In genomic region chr4:149496612-149497011, GRCm38 (mm10) we compare ENCODE assay signal across 11 mouse cellular contexts. TPM values are rescaled to one million over a fixed set of nuclear protein-coding genes. Genes with fewer than 3 reads are reported as not detected.
DNase-seq lines count a peak whose midpoint lies in the region; ATAC-seq lines count a peak whose summit lies in the region.
"Had no signal": no experiment of that assay in that cellular context is flagged by ENCODE, and none has a peak within 500 bp of the region (broad histone marks: within the 10 kb centered on the region; RNA-seq: fewer than 3 reads in every experiment).

No protein-coding gene starts in this region.

- H3K9me3 ChIP-seq in forebrain, embryonic 13.5 days (replicated peaks), result no peaks in the 10 kb centered on the region
- H3K9me3 ChIP-seq in limb, embryonic 13.5 days, result no peaks in the 10 kb centered on the region

- no peak overlapping the region; the same call in 1 of the 2 replicates for H3K9ac ChIP-seq in forebrain, embryonic 13.5 days
- no peak overlapping the region for H3K9ac ChIP-seq in limb, embryonic 13.5 days

- H3K4me1 ChIP-seq in forebrain, embryonic 13.5 days, result peaks cover 12% of the 10 kb centered on the region
- peaks cover 13% of the 10 kb centered on the region for H3K4me1 ChIP-seq in limb, embryonic 13.5 days

- no peak overlapping the region for H3K27ac ChIP-seq in forebrain, embryonic 13.5 days
- H3K27ac ChIP-seq in limb, embryonic 13.5 days, result peak overlapping the region; percentile 33; the same call in 1 of the 2 replicates

- H3K27me3 ChIP-seq in forebrain, embryonic 13.5 days, result no peaks in the 10 kb centered on the region
- no peaks in the 10 kb centered on the region for H3K27me3 ChIP-seq in limb, embryonic 13.5 days

- peak; percentile 24 for DNase-seq in right cerebral cortex, adult 18-20 months
- no peak for DNase-seq in right cerebral cortex, postnatal 14 days
- peak; percentile 93 for DNase-seq in retina, postnatal 1 day
- no peak for DNase-seq in kidney, adult 8-10 months
- no peak for DNase-seq in gastrocnemius, postnatal 25 days
- DNase-seq in spleen, postnatal 36 days (ENCODE audit: low spot score in 2 of 2), result no peak
- DNase-seq: lung, postnatal 10 days had no signal

- H3K4me2 ChIP-seq in forebrain, embryonic 13.5 days, result no peak overlapping the region
- H3K4me2 ChIP-seq in limb, embryonic 13.5 days (replicated peaks), result no peak overlapping the region

- no peak overlapping the region for H3K4me3 ChIP-seq in forebrain, embryonic 13.5 days
- no peak overlapping the region for H3K4me3 ChIP-seq in limb, embryonic 13.5 days

- ATAC-seq in forebrain, embryonic 13.5 days, result peak; percentile 51; the same call in 1 of the 2 replicates
- ATAC-seq in limb, embryonic 13.5 days (ENCODE audit: low FRiP score, low read depth), result no peak

- WGBS in forebrain, embryonic 13.5 days, result 10% methylated on average over 2 of the region's 2 CpGs
- 61% methylated on average over 2 of the region's 2 CpGs for WGBS in limb, embryonic 13.5 days

- H3K36me3 ChIP-seq in forebrain, embryonic 13.5 days (ENCODE audit: poor library complexity, severe bottlenecking), result peaks cover 83% of the 10 kb centered on the region
- H3K36me3 ChIP-seq in limb, embryonic 13.5 days, result peaks cover 84% of the 10 kb centered on the region

RNA-seq across cellular contexts. Expression of gene Lzic, which starts 11.6 kb away (rescaled TPM):
- polyA plus RNA-seq in forebrain, embryonic 13.5 days (2015; fragmentation: Nextera tagmentation; extraction: Ambion mirVana), result 50.3 and 59.4 TPM in 2 replicates
- 55.8 and 62.5 TPM in 2 replicates for polyA plus RNA-seq in limb, embryonic 13.5 days (2015; fragmentation: Nextera tagmentation; extraction: Ambion mirVana)
- 10 to 100 TPM; 12.5 to 13.0 TPM for total RNA-seq in gastrocnemius, postnatal 25 days (2021)

RNA-seq across cellular contexts. Expression of gene Nmnat1, which starts 11.6 kb away (rescaled TPM):
- 11.8 and 15.7 TPM in 2 replicates for polyA plus RNA-seq in forebrain, embryonic 13.5 days (2015; fragmentation: Nextera tagmentation; extraction: Ambion mirVana)
- polyA plus RNA-seq in limb, embryonic 13.5 days (2015; fragmentation: Nextera tagmentation; extraction: Ambion mirVana), result 10.5 and 12.4 TPM in 2 replicates
- total RNA-seq in gastrocnemius, postnatal 25 days (2021), result 10 to 100 TPM; 22.8 to 23.4 TPM

RNA-seq across cellular contexts. Expression of gene Tmem274, which starts 19.4 kb away (rescaled TPM):
- polyA plus RNA-seq in forebrain, embryonic 13.5 days (2015; fragmentation: Nextera tagmentation; extraction: Ambion mirVana), result 0.28 and 0.62 TPM in 2 replicates
- polyA plus RNA-seq in limb, embryonic 13.5 days (2015; fragmentation: Nextera tagmentation; extraction: Ambion mirVana), result 0.55 and 0.99 TPM in 2 replicates
- total RNA-seq in gastrocnemius, postnatal 25 days (2021), result not detected
- total RNA-seq: heart, postnatal 25 days; left cerebral cortex, postnatal 10 days had no signal

RNA-seq across cellular contexts. Expression of gene Ctnnbip1, which starts 21.4 kb away (rescaled TPM):
- 80.2 and 81.2 TPM in 2 replicates for polyA plus RNA-seq in forebrain, embryonic 13.5 days (2015; fragmentation: Nextera tagmentation; extraction: Ambion mirVana)
- 80.3 and 83.9 TPM in 2 replicates for polyA plus RNA-seq in limb, embryonic 13.5 days (2015; fragmentation: Nextera tagmentation; extraction: Ambion mirVana)
- 10 to 100 TPM; 24.7 to 29.6 TPM for total RNA-seq in gastrocnemius, postnatal 25 days (2021)

RNA-seq across cellular contexts. Expression of gene Rbp7, which starts 41.8 kb away (rescaled TPM):
- polyA plus RNA-seq in forebrain, embryonic 13.5 days (2015; fragmentation: Nextera tagmentation; extraction: Ambion mirVana), result not detected in 2 replicates
- 0.37 and 0.41 TPM in 2 replicates for polyA plus RNA-seq in limb, embryonic 13.5 days (2015; fragmentation: Nextera tagmentation; extraction: Ambion mirVana)
- 10 to 100 TPM; 17.5 to 23.0 TPM for total RNA-seq in gastrocnemius, postnatal 25 days (2021)

Comparison
In these comparisons a context has a peak if more than half of its experiments do, and no peak if none do; other contexts are left out.
1. DNase-seq: peak in right cerebral cortex, adult 18-20 months (single experiment) and retina, postnatal 1 day (single experiment); none in right cerebral cortex, postnatal 14 days (single experiment), kidney, adult 8-10 months (0 of 2), gastrocnemius, postnatal 25 days (single experiment) and spleen, postnatal 36 days (0 of 2).